Mouse (Mus musculus): ENCODE results near the gene Tmem52.

DNA sequence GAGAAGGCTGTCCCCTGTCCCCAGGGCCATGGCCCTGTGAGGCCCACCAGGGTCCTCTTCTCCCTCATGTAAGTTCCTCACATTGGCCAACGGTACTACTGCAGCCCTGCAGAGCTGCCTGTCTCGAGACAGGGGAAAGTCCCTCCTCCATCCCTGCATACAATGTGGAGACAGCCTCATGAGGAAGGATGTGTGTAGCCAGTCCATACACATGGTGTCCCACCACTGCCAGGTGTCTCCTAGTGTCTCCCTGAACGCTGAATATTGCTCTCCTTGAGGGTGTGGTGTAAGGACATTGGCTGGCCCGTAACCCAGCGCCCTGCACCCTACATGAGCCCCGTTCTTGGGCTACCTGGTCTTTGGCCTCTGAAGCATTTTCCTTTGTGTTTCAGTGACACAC lies 42.6 kb upstream of the Tmem52 start:
- no peak for TF ChIP-seq CTCF (IDR thresholded peaks at IDR 0.05; ENCODE audit: low read depth, low read length)
- TF ChIP-seq POLR2A (IDR thresholded peaks at IDR 0.05; ENCODE audit: insufficient read depth, low read length) = no peak
- no peak for TF ChIP-seq EP300 (IDR thresholded peaks at IDR 0.05; ENCODE audit: insufficient read depth, low read depth, low read length)
